Mouse (Mus musculus) MEL (cell line): ENCODE measurements around the gene Tom1l2.

Experiments
- POLR2AphosphoS2 ChIP-seq: IDR thresholded peaks from 2 replicates; pipeline ENCODE4 v1.6.1; 2011; ENCODE audit warnings: low read length, improper control_type of control experiment
- POLR2AphosphoS5 ChIP-seq: IDR thresholded peaks from 2 replicates; pipeline ENCODE4 v1.6.1; 2012; ENCODE audit warnings: low read depth, borderline replicate concordance, mild to moderate bottlenecking, inconsistent platforms, low read length, moderate library complexity, mixed read lengths

DNA sequence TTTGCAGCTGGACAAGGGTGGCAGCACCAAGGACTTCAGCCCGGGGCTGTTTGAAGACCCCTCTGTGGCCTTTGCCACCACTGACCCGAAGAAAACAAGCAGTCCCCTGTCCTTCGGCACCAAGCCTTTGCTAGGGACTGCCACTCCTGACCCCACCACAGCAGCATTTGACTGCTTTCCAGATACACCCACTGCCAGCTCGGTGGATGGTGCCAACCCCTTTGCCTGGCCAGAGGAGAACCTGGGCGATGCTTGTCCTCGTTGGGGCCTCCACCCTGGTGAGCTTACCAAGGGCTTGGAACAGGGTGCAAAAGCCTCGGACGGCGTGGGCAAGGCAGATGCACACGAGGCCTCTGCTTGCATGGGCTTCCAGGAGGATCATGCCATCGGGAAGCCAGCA is 165.6 kb downstream of the Tom1l2 start:
- TF ChIP-seq POLR2AphosphoS5 (no peak), POLR2AphosphoS2 (no peak)
